Mouse (Mus musculus) embryo, embryonic 10.5 days (tissue): ENCODE results near the gene Dock3.

Source experiments
- DNase-seq: peaks from one replicate; pipeline ENCODE4 v3.0.0-alpha.2; 2015; ENCODE audit warnings: low spot score

Dock3 gene

GRCm38 (mm10) chr9:106888346-106888745, 343.4 kb downstream of the Dock3 start:
- DNase-seq: no peak

DNA sequence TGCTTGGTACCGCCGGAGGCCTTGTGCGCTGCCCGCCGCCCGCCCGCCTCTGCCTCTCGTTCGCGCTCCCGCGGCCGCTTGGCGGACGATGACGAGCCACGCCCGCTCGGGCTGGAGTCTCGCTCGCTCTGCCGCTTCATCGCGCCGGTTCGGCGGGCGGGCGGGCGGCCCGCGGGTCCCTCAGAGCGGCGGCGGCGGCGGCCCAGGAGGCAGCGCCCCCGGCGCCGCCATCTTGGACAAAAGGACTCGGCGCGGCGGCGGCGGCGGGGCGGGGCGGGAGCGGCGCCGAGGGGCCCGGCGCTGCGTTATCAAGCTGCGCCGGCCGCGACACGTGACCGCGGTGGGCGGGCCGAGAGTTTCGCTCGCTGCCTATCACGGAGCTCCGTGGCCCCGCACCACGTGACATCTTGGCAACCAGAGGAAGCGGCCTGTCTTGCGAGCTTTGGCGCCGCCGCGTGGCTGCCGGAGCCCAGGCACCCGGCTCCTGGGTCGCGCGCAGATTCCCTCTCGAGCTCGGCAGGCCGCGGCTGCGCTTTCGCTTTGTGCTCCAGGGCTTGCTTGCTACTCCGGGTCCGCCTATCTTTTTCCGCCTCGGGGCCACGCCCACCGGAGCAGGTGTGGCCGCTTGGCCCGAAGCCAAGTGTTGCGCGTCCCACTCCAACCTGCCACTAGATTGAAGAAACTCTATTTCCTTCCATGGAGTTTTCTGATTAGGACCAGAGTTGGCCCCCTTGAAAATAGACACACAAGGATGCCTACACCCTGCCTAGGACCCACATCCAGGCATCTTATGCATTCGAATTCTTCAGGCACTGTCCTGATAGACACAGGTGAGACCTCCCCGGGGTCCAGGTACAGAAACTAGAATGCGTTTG, 344.6 kb downstream of the Dock3 start, which contains the start of gene Rbm15b:
TSS of gene Rbm15b (minus strand) at position 601 of the 875 bp plus-strand sequence.
- DNase-seq: peak; percentile 99

DNA sequence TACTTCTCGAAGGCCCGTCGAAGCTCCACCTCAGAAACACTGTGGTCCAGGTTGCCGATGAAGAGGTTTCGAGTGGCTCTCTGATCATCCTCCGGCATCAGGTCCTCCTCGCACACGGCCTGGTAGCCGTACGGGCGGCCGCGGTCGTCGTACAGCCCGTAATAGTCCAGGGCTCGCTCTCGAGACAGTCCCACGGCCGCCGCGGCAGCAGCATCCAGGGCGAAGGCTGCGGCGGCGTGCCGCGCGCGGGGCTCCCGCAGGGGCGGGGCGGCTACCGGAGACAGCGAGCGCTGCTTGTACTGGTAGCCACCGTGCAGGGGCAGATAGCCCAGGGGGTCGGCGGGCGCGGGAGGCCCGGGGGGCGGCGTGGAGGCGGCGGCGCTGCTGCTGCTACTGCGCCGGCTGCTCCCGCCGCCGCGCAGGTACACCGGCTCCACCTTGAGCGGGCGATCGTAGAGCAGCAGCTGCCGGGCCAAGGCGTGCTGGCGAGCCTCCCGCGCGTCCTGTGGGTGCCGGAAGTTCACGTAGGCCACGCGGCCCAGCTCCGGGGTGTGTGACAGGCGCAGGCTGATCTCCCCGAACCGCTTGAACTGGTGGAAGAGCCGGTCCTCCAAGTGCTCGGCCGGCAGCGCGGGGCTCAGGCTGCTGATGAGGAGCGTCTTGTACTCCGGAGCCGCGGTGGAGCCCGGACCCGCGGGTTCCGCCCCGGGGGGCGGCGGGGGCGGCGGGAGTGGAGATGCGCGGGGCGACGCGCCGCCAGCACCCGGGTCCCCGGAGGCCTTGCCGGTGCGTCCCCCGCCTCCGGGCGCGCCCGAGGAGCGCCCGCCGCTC, 345.6 kb downstream of the Dock3 start:
- DNase-seq: peak; percentile 46

GRCm38 (mm10) chr9:106884996-106885900, 346.5 kb downstream of the Dock3 start:
- DNase-seq: peak; percentile 69

- peak; percentile 43 for DNase-seq
Measured at GRCm38 (mm10) chr9:106884306-106884705, 347.4 kb downstream of the Dock3 start.

- no peak for DNase-seq
Measured at GRCm38 (mm10) chr9:106883085-106883484, 348.6 kb downstream of the Dock3 start.

- no peak for DNase-seq
Measured at GRCm38 (mm10) chr9:106882176-106882575, 349.5 kb downstream of the Dock3 start.

DNA sequence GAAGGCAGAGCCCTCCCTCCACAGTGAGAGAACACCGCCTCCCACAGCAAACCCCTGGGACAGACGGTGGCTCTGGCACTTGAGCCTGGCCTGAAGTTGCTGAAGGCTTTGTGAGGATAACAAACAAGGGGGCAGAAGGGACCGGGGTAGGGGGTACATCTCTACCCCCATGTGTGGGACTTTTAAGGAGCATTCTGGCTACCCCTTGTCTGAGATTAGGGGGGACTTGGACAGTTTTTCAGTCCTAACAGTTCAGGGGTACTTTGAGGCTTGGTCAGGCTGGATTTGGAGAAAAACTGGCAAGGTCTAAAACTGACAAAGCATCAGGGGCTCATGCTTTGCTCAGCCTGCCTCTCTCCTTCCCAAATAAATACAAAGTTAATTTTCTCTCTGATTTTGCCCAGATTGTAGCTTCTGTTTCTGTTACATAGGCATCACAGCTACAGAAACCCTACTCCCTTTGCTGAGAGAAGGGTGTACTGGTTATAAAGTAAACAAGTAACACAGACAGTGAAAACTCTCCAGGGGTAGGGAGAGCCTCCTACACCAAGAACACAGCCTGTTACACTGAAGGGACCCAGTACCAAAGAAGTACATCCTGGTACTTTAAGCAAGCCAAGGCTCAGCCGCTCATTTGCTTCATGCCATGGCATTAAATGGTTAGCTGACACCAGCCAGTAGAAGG, 350.5 kb downstream of the Dock3 start:
- no peak for DNase-seq

DNA sequence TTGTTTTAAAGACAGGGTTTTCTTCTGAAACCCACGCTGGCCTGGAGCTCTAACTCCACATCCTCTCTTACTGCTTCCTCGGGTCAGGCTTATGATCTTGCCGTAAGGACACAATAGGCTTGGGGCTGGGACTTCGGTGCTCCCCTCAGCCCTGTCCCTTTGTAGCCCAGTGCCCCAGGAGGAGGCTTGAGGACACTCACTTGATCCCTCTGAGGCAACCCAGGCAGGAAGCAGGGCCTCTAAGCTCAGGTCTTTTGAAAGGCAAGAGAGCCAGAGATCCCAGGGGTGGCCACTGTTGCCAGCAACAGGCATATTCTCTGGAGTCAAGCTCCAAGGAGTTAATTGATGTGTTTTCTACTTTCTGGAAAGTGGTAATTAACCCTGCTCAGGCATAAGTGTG, 352.2 kb downstream of the Dock3 start:
- no peak for DNase-seq

GRCm38 (mm10) chr9:106876666-106877065, 355.0 kb downstream of the Dock3 start:
- no peak for DNase-seq

GRCm38 (mm10) chr9:106874216-106874615, 357.5 kb downstream of the Dock3 start:
- no peak for DNase-seq

- DNase-seq: no peak
Measured at GRCm38 (mm10) chr9:106858036-106858435, 373.7 kb downstream of the Dock3 start.

- no peak for DNase-seq
Measured at GRCm38 (mm10) chr9:106856664-106857063, 375.0 kb downstream of the Dock3 start.
